Mouse (Mus musculus): ENCODE data around the gene Rps4x. TPM values are rescaled to one million over a fixed set of nuclear protein-coding genes. Genes with fewer than 3 reads are reported as not detected.
"Not testable (repeated sequence)": the region's sequence is repeated elsewhere in the genome, so short reads cannot be mapped to it uniquely, and the experiment has no call there.

Rps4x gene
- 100 to 1,000 TPM; 560 to 757 TPM for total RNA-seq (2021)
- polyA plus RNA-seq (2012; rRNA removed) = 348 and 596 TPM in 2 replicates
- long read RNA-seq, transcript Rps4x-201 (7 exons, 975 nt) = major isoform, 150 of 166 reads
- long read RNA-seq, partial matches to known transcripts = 9 of 166 reads
- long read RNA-seq, other reads (novel, unspliced or antisense) = 5 of 166 reads

DNA sequence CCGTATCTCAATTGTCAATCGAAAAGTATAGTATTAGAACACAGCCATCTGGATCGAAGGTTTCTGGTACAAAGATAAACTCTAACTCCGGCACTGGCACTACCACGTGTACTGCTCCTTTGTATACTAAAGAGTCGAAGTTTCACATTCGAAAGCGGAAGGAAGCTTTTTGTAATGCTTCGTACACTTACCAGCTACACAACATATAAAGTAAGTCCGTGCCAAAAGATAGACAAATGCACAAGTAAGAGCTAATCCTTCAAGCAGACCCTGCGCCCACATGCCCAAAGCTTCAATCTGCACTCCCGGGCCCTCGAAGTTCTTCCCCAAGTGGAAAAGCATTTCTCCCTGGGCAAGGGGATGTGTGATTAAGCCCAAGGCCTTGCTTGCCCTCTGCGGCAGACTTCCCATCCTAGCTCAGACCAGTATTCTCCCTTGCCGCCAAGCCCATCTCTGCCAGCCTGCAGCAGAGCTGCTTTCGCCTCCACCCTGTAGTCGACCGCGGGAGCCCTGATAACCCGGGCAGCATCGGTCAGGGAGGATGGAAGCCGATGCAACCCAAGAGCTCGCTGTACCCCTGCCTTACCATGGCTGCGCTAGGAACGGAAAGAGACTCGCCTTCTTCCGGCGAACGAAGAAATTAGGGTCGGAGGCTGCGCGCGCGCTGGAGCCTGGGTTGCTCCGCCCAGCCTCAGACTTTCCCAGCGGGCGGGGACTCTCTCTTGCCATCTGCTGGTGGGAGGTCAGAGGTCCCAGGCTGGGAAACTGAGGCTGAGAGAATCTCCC lies at the start of gene Rps4x:
Rps4x (minus strand) TSS at position 683 of the 786 bp plus-strand sequence.
- DNase-seq = peak; percentile 85 to 86
- TF ChIP-seq CTCF (IDR thresholded peaks at IDR 0.05) (peak; percentile 85), POLR2A (IDR thresholded peaks at IDR 0.05; ENCODE audit: insufficient read depth, low read depth, low read length) (peak; percentile 95), EP300 (IDR thresholded peaks at IDR 0.05; ENCODE audit: insufficient read depth, low read depth, low read length) (peak; percentile 49; the same call in 1 of the 2 replicates)
- Histone ChIP-seq H3K36me3 (ENCODE audit: control insufficient read depth, insufficient read depth, low read length) (peaks cover 12% of the 10 kb centered on the region), H3K79me2 (replicated peaks; ENCODE audit: control insufficient read depth, insufficient read depth, low read length) (no peaks in the 10 kb centered on the region; the same call in 1 of the 2 replicates), H3K9ac (ENCODE audit: low read depth, low read length) (peak within 1 kb of the TSS; percentile 87), H3K4me3 (peak within 1 kb of the TSS; percentile 67), H3K27ac (peak within 1 kb of the TSS; percentile 71), H3K4me1 (ENCODE audit: control insufficient read depth, insufficient read depth, low read length) (no peaks in the 10 kb centered on the region), H3K27me3 (ENCODE audit: control insufficient read depth, insufficient read depth, low read length) (no peaks in the 10 kb centered on the region)
- intact Hi-C loops (cut with DNase I) = loop anchor here (1.0 to 5.0 kb wide), 2 partner anchors 32 to 237 kb away; partner anchors contain the start of gene Ercc6l
- 15% methylated on average over 37 of the region's 37 CpGs for WGBS

DNA sequence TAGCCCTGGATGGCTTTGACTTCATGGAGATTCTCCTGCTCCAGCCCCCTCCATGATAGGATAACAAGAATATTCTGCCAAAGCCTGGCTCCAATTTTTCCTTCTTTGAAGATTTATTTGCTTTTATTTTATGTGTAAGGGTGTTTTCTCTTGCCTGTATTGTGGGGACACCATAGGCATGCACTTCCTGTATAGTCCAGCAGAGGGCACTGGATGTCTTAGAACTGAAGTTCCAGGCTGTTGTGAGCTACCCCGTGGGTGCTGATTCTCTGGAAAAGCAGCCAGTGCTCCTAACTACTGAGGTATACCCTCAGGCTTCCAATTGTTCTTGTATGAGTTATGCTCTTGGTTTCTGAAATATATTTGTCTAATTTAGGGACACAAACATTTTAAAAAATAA lies 29.9 kb upstream of the Rps4x start:
- TF ChIP-seq CTCF (IDR thresholded peaks at IDR 0.05) (peak; percentile 86), EP300 (IDR thresholded peaks at IDR 0.05; ENCODE audit: insufficient read depth, low read depth, low read length) (no peak)
- no peaks in the 10 kb centered on the region for H3K27me3 ChIP-seq (ENCODE audit: control insufficient read depth, insufficient read depth, low read length)
- no peak overlapping the region for H3K4me3 ChIP-seq
- H3K9ac ChIP-seq (ENCODE audit: low read depth, low read length) = no peak overlapping the region
- H3K36me3 ChIP-seq (ENCODE audit: control insufficient read depth, insufficient read depth, low read length) = no peaks in the 10 kb centered on the region
- H3K79me2 ChIP-seq (replicated peaks; ENCODE audit: control insufficient read depth, insufficient read depth, low read length) = no peaks in the 10 kb centered on the region
- H3K27ac ChIP-seq = no peak overlapping the region
- no peaks in the 10 kb centered on the region for H3K4me1 ChIP-seq (ENCODE audit: control insufficient read depth, insufficient read depth, low read length)
- WGBS = 25% methylated on average over 1 of the region's 1 CpGs
- intact Hi-C loops (cut with DNase I) = no loop called here
- peak; percentile 2 to 33 for DNase-seq

DNA sequence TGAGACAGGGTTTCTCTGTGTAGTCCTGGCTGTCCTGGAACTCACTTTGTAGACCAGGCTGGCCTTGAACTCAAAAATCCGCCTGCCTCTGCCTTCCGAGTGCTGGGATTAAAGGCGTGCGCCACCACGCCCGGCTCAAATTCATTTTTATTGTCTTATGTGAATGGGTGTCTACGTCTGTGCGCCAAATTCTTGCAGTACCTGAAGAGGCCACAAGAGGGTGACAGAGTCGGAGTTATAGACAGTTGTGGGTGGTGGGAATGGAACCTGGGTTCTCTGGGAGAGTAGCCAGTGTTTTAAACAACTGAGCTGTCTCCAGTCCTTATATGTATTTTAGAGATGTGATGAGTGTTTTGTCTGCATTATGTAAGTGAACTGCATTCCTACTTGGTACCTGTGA lies 26.2 kb upstream of the Rps4x start:
- intact Hi-C loops (cut with DNase I); H3K36me3 ChIP-seq (ENCODE audit: control insufficient read depth, insufficient read depth, low read length): not testable (repeated sequence)
- peak; percentile 3 to 28 for DNase-seq

DNA sequence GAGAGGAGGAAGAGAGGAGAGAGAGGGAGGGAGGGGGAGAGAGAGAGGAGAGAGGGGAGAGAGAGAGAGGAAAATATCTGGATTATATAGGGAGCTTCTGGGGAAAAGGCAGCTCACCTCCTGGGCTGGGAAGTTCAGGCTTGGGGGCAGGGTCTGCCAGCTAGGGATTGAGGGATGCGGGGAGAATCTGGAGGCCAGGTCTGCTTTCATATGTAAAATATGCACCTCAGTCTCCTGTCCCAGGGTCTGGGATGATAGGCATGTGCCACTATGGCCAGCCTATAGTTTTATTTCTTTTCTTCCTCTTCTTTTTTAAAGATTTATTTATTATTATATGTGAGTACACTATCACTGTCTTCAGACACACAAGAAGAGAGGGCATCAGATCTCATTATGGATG lies 1.6 kb upstream of the Rps4x start:
- Histone ChIP-seq H3K79me2 (replicated peaks; ENCODE audit: control insufficient read depth, insufficient read depth, low read length) (no peaks in the 10 kb centered on the region; the same call in 1 of the 2 replicates), H3K27me3 (ENCODE audit: control insufficient read depth, insufficient read depth, low read length) (no peaks in the 10 kb centered on the region), H3K4me1 (ENCODE audit: control insufficient read depth, insufficient read depth, low read length) (no peaks in the 10 kb centered on the region), H3K36me3 (ENCODE audit: control insufficient read depth, insufficient read depth, low read length) (peaks cover 12% of the 10 kb centered on the region), H3K27ac (no peak overlapping the region), H3K4me3 (no peak overlapping the region), H3K9ac (ENCODE audit: low read depth, low read length) (no peak overlapping the region)
- no peak for DNase-seq
- intact Hi-C loops (cut with DNase I) = no loop called here
- TF ChIP-seq CTCF (IDR thresholded peaks at IDR 0.05) (no peak), EP300 (IDR thresholded peaks at IDR 0.05; ENCODE audit: insufficient read depth, low read depth, low read length) (no peak), POLR2A (IDR thresholded peaks at IDR 0.05; ENCODE audit: insufficient read depth, low read depth, low read length) (no peak)
- 67% methylated on average over 1 of the region's 1 CpGs for WGBS

More for the DNA sequence above, 26.2 kb upstream of the Rps4x start:
- H3K9ac ChIP-seq (ENCODE audit: low read depth, low read length); H3K27ac ChIP-seq; H3K4me1 ChIP-seq (ENCODE audit: control insufficient read depth, insufficient read depth, low read length); H3K4me3 ChIP-seq; H3K79me2 ChIP-seq (replicated peaks; ENCODE audit: control insufficient read depth, insufficient read depth, low read length); H3K27me3 ChIP-seq (ENCODE audit: control insufficient read depth, insufficient read depth, low read length): not testable (repeated sequence)
- WGBS = 45% methylated on average over 9 of the region's 9 CpGs
- peak; percentile 66 for TF ChIP-seq CTCF (IDR thresholded peaks at IDR 0.05)

DNA sequence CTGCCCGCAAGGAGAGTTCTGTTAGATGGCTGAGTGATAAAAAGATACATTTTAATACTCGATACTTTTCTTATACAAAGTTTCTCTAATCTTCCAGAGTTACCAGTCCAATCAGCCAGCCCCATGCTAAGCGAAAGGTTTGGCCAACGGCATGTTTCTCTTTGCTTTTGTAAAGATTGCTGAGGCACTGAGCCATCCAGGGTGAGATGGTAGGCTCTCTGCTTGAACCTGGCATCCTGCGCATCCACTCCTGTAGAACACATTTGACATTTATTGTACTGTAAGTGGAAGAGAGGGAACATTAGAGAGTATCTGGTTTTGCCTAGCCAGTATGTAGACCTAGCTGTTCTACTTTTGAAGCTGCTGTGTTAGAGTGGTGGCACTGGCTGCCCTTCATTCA lies 387 bp upstream of the Rps4x start:
- 41% methylated on average over 5 of the region's 5 CpGs for WGBS
- TF ChIP-seq POLR2A (IDR thresholded peaks at IDR 0.05; ENCODE audit: insufficient read depth, low read depth, low read length) (no peak), EP300 (IDR thresholded peaks at IDR 0.05; ENCODE audit: insufficient read depth, low read depth, low read length) (no peak), CTCF (IDR thresholded peaks at IDR 0.05) (no peak)
- intact Hi-C loops (cut with DNase I) = loop anchor here (1.0 to 5.0 kb wide), 2 partner anchors 32 to 237 kb away; partner anchors contain the start of gene Ercc6l
- H3K4me3 ChIP-seq = peak overlapping the region; percentile 67; the same call in 1 of the 2 replicates
- H3K79me2 ChIP-seq (replicated peaks; ENCODE audit: control insufficient read depth, insufficient read depth, low read length) = no peaks in the 10 kb centered on the region; the same call in 1 of the 2 replicates
- H3K27ac ChIP-seq = no peak overlapping the region
- H3K36me3 ChIP-seq (ENCODE audit: control insufficient read depth, insufficient read depth, low read length) = peaks cover 12% of the 10 kb centered on the region
- no peaks in the 10 kb centered on the region for H3K4me1 ChIP-seq (ENCODE audit: control insufficient read depth, insufficient read depth, low read length)
- H3K9ac ChIP-seq (ENCODE audit: low read depth, low read length) = no peak overlapping the region
- H3K27me3 ChIP-seq (ENCODE audit: control insufficient read depth, insufficient read depth, low read length) = no peaks in the 10 kb centered on the region
- DNase-seq = no peak
